Mouse (Mus musculus): Measurements from ENCODE around the gene Krt88. TPM values are rescaled to one million over a fixed set of nuclear protein-coding genes. Genes with fewer than 3 reads are reported as not detected.

Krt88 gene
- total and polyA plus RNA-seq, 3 experiments, result not detected

GRCm38 (mm10) chr15:101472952-101473528, 25.5 kb downstream of the Krt88 start, which contains the start of gene Krt86:
Gene Krt86 (plus strand): TSS chr15:101473478.
- Histone ChIP-seq H3K9ac (ENCODE audit: insufficient read depth, low read depth) (no peak within 1 kb of the TSS), H3K9me3 (replicated peaks; ENCODE audit: low read length) (no peaks in the 10 kb centered on the region), H3K27ac (ENCODE audit: insufficient read depth, low read depth) (no peak within 1 kb of the TSS), H3K4me1 (ENCODE audit: control insufficient read depth in 1 of 2, insufficient read depth in 2 of 2) (no peaks in the 10 kb centered on the region), H3K27me3 (replicated peaks) (peaks cover 76% of the 10 kb centered on the region), H3K36me3 (replicated peaks in 1 of 2; ENCODE audit: control insufficient read depth in 1 of 2, insufficient read depth in 1 of 2, low read length in 1 of 2) (no peaks in the 10 kb centered on the region), H3K4me3 (replicated peaks in 1 of 3; ENCODE audit: low read depth in 2 of 3, low read length in 2 of 3, poor library complexity in 1 of 3) (no peak within 1 kb of the TSS), H3K4me2 (ENCODE audit: insufficient read depth, low read depth, poor library complexity, severe bottlenecking) (no peak within 1 kb of the TSS), H3K79me2 (replicated peaks; ENCODE audit: control insufficient read depth, extremely low read depth, insufficient read depth, poor library complexity, severe bottlenecking) (no peaks in the 10 kb centered on the region)
- DNase-seq (ENCODE audit: extremely low read depth), result peak; percentile 39
- dilution Hi-C loops (cut with MboI; ENCODE audit: extremely low pct_ligation_motif_present, extremely low pct_unique_long_range_greater_than_20kb, low sequenced_read_pairs), result no loop called here
- TF ChIP-seq TCF12 (IDR thresholded peaks at IDR 0.05; ENCODE audit: low read depth, low read length), result no peak
- TF ChIP-seq MXI1 (IDR thresholded peaks at IDR 0.05; ENCODE audit: low read depth, low read length), result 0 out of 2 replicates have a peak, but pooled peaks have one; percentile 26
- TF ChIP-seq ZNF384 (IDR thresholded peaks at IDR 0.05; ENCODE audit: low read depth, low read length), result peak; percentile 57
- in situ Hi-C loops (cut with MboI; ENCODE audit: low pct_ligation_motif_present, low pct_unique_long_range_greater_than_20kb, low sequenced_read_pairs), result no loop called here

GRCm38 (mm10) chr15:101479007-101479665, 31.6 kb downstream of the Krt88 start:
- H3K4me3 ChIP-seq (replicated peaks in 1 of 3; ENCODE audit: low read depth in 2 of 3, low read length in 2 of 3, poor library complexity in 1 of 3), result no peak overlapping the region
- H3K27me3 ChIP-seq (replicated peaks), result peaks cover 87% of the 10 kb centered on the region
- H3K4me2 ChIP-seq (ENCODE audit: insufficient read depth, low read depth, poor library complexity, severe bottlenecking), result no peak overlapping the region; the same call in 1 of the 2 replicates
- no peaks in the 10 kb centered on the region for H3K4me1 ChIP-seq (ENCODE audit: control insufficient read depth in 1 of 2, insufficient read depth in 2 of 2)
- no peak overlapping the region for H3K27ac ChIP-seq (ENCODE audit: insufficient read depth, low read depth)
- dilution Hi-C loops (cut with MboI; ENCODE audit: extremely low pct_ligation_motif_present, extremely low pct_unique_long_range_greater_than_20kb, low sequenced_read_pairs) (no loop called here), in situ Hi-C loops (cut with MboI; ENCODE audit: low pct_ligation_motif_present, low pct_unique_long_range_greater_than_20kb, low sequenced_read_pairs) (no loop called here)
- no peaks in the 10 kb centered on the region for H3K9me3 ChIP-seq (replicated peaks; ENCODE audit: low read length)
- H3K9ac ChIP-seq (ENCODE audit: insufficient read depth, low read depth), result no peak overlapping the region
- H3K36me3 ChIP-seq (replicated peaks in 1 of 2; ENCODE audit: control insufficient read depth in 1 of 2, insufficient read depth in 1 of 2, low read length in 1 of 2), result no peaks in the 10 kb centered on the region
- no peak for DNase-seq (ENCODE audit: extremely low read depth)
- TF ChIP-seq EP300 (IDR thresholded peaks at IDR 0.05; ENCODE audit: low read length) (no peak), ZC3H11A (IDR thresholded peaks at IDR 0.05; ENCODE audit: low read depth, low read length) (no peak), SMC3 (IDR thresholded peaks at IDR 0.05; ENCODE audit: low read depth, low read length) (peak; percentile 37), ETS1 (conservative IDR thresholded peaks at IDR 0.05; ENCODE audit: low read depth, low read length) (no peak), POLR2A (IDR thresholded peaks at IDR 0.05; ENCODE audit: low read depth, low read length) (no peak), BHLHE40 (IDR thresholded peaks at IDR 0.05; ENCODE audit: low read depth, low read length) (no peak), RAD21 (IDR thresholded peaks at IDR 0.05; ENCODE audit: low read depth, low read length) (peak; percentile 12), PAX5 (IDR thresholded peaks at IDR 0.05; ENCODE audit: low read length) (no peak), USF1 (IDR thresholded peaks at IDR 0.05; ENCODE audit: low read depth, low read length) (no peak), KAT2A (IDR thresholded peaks at IDR 0.05; ENCODE audit: insufficient replicate concordance, low read length) (no peak), MAZ (IDR thresholded peaks at IDR 0.05; ENCODE audit: low read depth, low read length) (no peak), MYC (IDR thresholded peaks at IDR 0.05; ENCODE audit: low read depth, low read length) (no peak), POLR2AphosphoS2 (IDR thresholded peaks at IDR 0.05; ENCODE audit: low read depth, low read length) (no peak), E2F4 (IDR thresholded peaks at IDR 0.05; ENCODE audit: insufficient replicate concordance, low read depth, low read length) (no peak), MAFK (IDR thresholded peaks at IDR 0.05; ENCODE audit: insufficient replicate concordance, low read length) (no peak), IRF4 (IDR thresholded peaks at IDR 0.05; ENCODE audit: low read depth, low read length) (no peak), CTCF (conservative IDR thresholded peaks at IDR 0.05 in 1 of 2, IDR thresholded peaks at IDR 0.05 in 1 of 2; ENCODE audit: low read depth in 2 of 2, low read length in 2 of 2) (peak in 1 of 2 experiments; percentile 64; a peak in 2 of 4 replicates)
- no peaks in the 10 kb centered on the region for H3K79me2 ChIP-seq (replicated peaks; ENCODE audit: control insufficient read depth, extremely low read depth, insufficient read depth, poor library complexity, severe bottlenecking)

Data from CH12.LX (cell line).